Mouse (Mus musculus) right cerebral cortex, postnatal 14 days (tissue): ENCODE results near the gene H13.

Experiments
- DNase-seq: peaks from one replicate; pipeline ENCODE4 v3.0.0; 2022

Gene H13

DNA sequence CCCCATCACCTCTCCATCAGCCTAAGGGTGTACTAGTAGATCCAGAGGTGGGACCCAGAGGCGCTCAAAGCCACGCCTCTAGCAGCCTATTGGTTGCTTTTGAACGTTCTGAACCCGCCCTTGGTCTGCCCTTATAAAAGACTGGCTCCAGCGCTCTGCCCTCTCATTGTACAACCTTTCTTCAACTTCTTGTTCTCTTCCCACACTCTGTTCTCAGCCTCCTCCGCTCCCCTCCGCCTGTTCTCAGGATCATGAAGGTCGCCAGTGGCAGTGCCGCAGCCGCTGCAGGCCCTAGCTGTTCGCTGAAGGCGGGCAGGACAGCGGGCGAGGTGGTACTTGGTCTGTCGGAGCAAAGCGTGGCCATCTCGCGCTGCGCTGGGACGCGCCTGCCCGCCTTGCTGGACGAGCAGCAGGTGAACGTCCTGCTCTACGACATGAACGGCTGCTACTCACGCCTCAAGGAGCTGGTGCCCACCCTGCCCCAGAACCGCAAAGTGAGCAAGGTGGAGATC, 66.9 kb downstream of the H13 start, which contains the start of gene Id1:
Gene Id1 (plus strand): TSS at position 162 of the 512 bp plus-strand sequence.
- DNase-seq: peak; percentile 51

DNA sequence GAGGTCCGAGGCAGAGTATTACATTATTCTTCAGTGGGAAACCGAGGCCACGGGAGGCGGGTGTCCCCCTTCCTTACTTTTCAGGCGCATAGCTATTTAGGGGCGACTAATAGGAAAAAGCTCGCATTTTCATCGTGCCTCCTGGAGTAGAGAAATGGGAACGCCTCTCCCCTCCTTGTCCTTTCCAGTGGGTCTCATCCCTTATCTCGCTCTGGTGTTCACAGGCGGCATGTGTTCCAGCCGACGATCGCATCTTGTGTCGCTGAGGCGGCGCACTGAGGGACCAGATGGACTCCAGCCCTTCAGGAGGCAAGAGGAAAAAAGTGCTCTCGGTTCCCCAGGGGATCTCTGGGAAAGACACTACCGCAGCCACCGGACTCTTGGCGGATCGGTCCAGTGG, 67.5 kb downstream of the H13 start:
- no peak for DNase-seq

DNA sequence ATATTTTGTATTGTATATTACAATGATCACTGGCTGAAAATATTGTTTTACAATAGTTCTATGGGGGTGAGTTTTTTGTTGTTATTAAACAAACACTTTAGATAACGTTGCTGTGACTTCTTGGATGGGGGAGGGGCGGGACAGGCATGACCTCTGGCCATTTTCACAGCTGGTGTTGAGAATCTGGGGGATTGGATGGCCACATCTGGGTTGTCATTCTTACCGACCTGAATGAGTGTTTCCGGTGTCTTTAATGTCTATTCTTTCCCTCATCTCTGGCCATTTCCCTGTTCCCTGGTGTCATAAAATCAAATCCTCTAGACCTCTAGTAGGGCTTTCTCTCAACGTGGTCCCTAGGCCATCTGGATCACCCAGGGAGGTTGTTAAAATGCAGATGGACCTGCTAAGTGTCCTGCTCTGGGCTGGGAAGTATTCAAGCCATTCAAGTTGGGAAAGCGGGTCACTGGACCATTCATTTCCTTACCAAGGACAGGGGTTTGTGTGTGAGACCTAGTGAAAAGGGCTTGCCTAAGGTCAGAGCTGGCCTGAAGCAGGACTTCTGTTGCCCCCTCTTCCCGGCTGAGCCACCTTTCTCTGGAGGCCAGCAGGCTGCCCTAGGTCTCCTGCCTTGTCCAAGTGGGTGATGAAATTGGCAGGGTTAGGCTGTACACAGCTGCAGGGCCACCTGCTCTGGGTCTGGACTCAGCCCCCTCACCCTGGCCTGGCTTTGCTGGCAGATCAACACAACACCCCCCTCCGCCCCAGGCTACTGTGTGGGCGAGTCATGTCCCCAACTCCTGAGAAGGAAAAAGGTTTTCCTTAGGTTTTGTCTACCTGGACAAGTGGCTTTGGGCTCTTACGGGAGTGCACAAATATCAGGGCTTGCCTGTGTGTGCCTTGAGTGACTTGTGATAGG, 68.3 kb downstream of the H13 start:
- no peak for DNase-seq

DNA sequence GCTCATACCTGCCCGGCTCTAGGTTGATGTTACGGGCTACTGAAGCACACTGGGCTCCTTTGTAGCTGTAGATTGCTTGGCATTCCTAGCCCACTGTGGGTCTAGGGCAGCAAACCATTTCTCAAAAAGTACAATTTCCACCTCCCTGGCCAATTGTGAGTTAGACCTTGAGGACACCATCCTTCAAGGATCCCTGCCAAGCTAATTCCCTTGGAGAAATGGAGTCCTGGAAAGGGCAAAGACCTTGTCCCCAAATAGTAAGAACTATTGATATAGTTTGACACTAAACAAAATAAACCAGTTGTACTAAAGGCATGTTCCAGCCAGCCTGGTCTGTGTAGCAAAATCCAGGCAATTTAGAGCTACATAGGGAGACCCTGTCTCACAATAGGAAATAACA, 69.1 kb downstream of the H13 start:
- no peak for DNase-seq

DNA sequence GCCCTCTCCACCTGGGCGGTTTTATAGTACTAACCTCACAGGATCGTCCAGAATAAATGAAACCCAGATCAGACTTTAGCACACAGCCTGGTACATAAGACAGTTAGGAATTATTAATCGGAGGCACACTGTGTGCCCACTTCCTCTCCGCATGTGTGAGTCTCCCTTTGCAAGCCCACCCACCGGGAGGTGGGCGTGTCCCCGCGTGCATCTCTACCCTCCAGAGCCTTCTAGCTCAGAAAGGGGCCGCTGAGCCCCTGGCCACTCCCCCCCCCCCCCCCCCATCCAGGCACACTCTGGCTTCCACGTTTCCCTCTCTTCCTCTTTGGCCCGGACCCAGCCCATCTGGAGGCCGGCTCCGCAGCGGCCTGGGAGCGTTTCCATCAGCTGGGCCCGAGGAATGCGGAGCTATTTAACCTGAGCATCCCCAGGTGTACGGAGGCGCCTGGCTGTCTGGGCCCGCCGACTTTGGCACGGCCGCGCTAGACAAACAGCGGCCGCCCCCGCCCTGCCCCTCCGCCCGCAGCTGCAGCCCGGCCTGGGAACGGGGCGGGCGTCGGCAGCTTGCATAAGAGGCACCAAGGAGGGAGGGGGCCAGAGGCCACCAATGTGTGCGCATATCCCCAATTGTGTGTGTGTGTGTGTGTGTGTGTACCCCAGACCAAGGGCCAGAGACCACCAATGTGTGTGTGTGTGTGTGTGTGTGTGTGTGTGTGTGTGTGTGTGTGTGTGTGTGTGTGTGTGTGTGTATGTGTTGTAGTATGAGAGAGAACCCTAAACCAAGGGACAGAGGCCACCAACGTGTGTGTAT, 70.0 kb downstream of the H13 start:
- peak; percentile 48 for DNase-seq

DNA sequence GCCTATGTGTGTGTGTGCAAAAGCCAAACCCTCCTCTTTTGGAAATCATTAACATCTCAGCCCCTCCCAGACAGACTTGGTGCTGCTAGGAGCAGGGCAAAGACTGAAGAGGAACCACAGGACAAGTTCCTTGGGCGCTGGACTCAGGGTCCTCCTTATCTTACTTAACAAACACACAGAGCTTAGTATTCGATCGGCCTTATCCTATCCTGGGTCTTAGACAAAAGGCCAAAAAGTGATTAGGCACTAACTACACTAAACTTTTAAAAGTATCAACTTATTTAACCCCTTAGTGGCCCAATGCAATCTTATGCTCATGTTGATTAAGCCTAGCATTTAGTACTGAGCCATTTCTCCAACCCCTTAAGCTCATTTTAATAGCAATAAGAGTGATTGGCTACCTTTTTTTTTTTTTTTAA, 70.6 kb downstream of the H13 start:
- no peak for DNase-seq

DNA sequence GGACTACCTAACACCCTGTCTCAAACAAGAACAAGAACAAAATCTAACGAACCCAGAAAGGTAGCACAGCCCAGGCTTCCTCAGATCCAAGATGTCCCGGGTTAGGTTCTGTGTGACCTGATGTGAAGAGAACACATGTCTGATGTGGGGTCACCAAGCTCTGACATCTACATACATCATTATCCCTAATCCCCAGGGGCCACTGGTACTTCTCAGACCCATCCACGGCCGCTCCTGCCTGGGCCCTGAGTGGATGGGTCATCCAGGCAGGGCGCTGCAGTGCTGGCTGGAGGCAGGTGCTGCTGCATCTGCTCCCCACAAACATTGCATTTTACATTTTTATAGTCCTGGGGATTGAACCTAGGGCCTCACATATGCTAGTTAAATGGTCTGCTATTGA, 71.2 kb downstream of the H13 start:
- DNase-seq: no peak

DNA sequence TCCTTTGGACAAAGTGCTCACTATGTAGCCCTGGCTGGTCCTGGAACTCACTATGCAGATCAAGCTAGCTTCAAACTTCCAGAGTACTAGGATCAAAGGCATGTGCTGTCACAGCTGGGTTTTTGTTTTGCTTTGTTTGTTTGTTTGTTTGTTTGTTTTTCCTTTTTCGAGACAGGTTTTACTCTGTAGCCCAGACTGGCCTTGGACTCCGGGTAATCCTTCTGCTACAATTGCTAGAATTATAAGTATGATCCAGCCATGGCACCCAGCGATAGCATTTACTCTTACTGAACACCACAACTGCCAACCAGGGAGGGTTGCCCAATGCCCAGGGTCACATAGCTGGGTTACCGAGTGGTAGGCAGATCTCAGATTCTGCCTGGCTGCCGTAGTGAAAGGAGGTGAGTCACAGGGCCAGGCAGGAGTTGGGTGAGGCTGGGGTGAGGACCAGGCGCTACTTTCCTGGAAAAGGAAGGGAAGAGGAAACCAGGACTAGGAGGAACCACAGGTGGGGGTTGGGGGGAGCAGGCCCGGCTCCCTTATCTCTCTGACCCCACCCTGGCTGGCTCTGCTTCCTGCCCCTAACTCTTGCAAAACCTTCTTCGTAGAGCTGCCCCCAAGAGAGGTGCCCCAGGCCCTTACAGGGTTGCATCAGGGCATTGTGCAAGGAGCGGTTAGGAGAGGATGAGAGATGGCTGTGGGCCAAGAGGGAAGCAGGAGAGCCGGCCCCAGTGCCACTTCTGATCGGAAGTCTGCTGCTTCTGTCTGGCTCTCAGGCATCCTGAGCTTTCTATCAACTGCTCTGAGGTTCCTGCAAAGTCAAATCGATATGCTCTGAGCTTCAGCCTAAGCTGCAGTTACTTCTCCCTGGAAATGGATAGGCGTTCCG, 72.1 kb downstream of the H13 start:
- DNase-seq: peak; percentile 29

DNA sequence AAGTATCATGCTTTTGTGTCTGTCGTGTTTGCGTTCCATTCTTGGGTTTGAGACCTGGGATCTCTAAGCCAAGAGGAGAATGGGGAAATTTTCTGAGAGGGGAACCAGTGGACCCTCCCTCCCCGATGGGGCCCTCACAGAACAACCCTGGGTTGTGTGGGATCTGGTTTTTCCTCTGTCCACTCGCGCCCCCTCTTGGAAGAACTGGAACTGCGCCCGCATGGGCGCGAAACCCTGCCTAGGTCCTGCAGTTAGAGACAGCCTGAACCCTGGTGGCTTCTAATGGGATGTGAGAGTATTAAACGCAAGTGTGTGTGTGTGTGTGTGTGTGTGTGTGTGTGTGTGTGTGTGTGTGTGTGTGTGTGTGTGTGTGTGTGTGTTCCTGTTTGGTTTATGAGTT, 73.2 kb downstream of the H13 start:
- DNase-seq: peak; percentile 48

DNA sequence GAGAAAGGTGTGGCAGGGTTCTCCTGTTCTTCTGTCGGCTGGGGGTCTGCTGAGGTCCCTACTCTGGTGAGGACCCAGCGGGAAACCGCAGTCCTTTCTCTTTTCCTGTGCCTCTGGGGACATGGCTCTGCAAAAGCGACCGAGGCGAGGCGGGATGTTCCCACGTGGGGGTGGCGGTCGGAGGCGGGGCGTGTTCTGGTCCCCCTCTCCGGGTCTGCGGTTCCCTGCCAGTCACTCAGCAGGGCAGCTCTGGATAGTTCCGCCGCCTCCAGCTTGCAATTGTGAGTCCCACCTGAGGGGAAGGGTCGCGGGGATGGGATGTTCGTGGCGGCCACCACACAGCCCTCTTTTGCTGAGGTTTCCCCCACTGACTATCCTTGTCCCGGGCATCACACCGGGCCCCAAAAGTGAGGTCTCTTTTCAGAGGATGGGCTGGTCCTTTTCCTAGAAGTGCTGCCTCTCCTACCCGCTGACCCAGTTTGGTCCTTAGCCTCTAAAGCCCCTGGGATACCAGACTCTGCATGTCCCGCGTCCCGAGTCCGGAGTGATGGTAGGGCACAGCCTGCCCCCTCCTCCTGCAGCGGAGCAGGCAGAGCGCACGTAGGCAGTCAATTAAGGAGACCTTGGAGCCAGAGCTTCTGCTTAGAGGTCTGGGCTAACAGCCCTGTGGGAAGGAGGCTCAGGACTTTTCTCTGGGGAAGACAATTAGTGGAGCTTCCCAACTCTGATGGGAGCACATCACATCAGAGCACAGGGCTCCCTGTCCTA, 84.9 kb downstream of the H13 start, which contains the start of gene Cox4i2:
Gene Cox4i2 (plus strand): TSS at position 230 of the 768 bp plus-strand sequence.
- DNase-seq: no peak

DNA sequence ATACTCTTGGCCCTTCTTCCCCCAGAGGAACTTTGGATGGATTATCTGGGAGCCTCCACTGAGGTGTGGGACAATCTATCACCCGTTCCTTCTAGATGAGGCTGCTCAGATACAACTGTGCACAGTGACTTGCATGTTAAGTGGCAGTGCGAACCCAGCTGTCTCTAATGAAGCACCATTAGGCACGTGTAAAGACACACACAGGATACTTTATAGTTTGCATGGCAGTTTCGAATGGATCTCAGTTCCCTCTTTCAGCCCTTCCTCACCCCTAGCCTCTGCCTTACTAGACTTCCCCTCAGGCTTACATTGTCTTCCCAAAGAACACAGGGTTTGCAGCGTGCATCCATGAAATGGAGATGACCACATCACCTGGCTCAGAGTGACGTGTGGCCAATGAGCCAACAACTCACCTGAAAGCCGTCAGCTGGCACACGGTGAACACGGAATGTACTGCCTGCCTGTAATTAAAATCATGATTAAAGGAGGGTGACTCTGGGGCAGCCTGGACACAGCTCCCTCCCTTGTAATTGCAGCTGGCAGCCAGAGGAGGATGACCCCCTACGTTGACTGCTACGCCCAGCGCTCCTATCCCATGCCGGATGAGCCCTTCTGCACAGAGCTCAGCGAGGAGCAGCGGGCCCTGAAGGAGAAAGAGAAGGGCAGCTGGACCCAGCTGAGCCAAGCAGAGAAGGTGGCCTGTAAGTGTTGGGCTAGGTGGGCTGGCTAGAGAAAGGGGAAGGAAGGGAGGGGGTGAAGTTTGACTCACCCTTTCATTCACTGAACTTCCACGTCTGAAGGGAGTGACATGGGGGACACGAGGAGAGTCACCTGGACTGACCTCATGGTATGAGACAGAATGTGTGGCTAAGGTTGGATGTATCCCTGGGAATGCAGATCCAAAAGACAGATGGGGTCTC, 87.5 kb downstream of the H13 start:
- no peak for DNase-seq

DNA sequence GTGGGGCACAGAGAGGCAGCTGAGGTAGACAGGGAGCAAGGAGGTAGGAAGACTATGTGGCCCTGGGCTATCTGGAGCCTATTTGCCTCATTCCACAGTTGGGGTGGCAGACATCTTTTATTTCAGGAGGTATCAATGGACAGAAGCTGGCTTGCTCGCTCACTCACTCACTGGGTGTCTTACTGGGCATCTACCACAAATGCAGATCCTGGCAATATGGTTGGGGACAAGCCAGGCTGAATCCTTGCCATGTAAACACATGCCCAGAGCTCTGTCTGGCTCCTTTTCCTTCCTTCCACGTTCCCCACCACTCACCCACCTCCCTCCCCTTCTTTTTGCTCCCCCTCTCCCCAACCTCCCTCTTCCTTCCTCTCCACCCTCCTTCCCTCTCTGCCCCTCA, 88.2 kb downstream of the H13 start:
- DNase-seq: no peak
